Mouse (Mus musculus): Measurements from ENCODE around the gene Mms19. TPM values are rescaled to one million over a fixed set of nuclear protein-coding genes. Genes with fewer than 3 reads are reported as not detected.
A peak's percentile ranks its signal among the peaks of the same experiment; 100 is the strongest.

Mms19 gene
- 29.8 and 45.2 TPM in 2 replicates for total RNA-seq (2017)

GRCm38 (mm10) chr19:41980819-41981594 lies at the start of gene Mms19:
Mms19 (minus strand) TSS chr19:41981157.
- peak; percentile 80 for ATAC-seq (ENCODE audit: extremely low read depth, insufficient number of reproducible peaks, low FRiP score, poor library complexity, severe bottlenecking)

DNA sequence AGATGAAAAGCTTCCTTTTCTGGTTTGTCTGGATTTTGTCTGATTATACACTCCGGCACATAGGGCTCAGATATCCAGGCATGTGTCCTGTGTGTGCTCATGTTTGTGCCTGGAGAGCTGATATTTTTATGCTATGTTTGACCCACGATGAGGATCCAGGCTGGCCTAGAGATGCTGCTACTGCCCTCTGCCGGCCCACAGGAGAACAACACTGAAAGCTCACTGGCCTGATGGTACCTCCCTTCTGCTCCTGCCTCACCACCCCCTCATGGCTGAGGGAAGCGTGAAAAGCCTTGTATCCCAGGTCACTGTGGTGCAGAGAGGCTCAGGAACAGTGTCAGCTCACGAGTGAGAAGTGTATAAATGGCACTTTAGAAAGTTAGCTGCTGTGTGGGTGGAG lies 45.2 kb upstream of the Mms19 start:
- peak; percentile 87 for ATAC-seq (ENCODE audit: extremely low read depth, insufficient number of reproducible peaks, low FRiP score, poor library complexity, severe bottlenecking)

GRCm38 (mm10) chr19:42022542-42022848 lies 41.5 kb upstream of the Mms19 start:
- no peak for ATAC-seq (ENCODE audit: extremely low read depth, insufficient number of reproducible peaks, low FRiP score, poor library complexity, severe bottlenecking)

GRCm38 (mm10) chr19:42021681-42022541 lies 41.0 kb upstream of the Mms19 start:
- no peak for ATAC-seq (ENCODE audit: extremely low read depth, insufficient number of reproducible peaks, low FRiP score, poor library complexity, severe bottlenecking)

DNA sequence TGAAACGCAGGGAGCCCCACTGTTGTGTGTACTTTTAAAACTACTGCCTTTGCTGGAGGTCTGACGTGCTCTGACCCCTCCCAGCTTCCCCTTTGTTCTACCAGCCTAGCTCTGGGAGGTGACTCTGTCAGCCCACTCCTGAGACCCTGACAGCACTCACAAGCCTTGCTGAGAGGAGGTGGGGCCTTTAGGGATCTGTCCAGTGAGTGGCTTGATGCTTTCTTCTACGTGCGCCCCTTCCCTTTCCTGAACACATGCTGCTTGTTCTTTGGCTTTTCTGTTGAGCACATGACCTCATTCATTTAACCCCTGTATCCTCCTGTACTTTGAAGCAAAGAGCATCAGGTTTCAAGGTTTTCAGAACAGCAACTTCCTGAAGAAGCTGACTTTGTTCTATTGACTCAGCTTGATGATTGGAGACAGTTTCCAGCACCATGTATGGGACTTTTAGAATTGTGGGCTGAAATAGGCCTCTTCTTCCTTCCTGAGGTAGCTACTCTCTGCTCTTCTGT lies 38.1 kb upstream of the Mms19 start:
- no peak for ATAC-seq (ENCODE audit: extremely low read depth, insufficient number of reproducible peaks, low FRiP score, poor library complexity, severe bottlenecking)

- peak; percentile 53; the same call in 1 of the 2 replicates for ATAC-seq (ENCODE audit: extremely low read depth, insufficient number of reproducible peaks, low FRiP score, poor library complexity, severe bottlenecking)
Observed at GRCm38 (mm10) chr19:42017399-42018247, 36.7 kb upstream of the Mms19 start.

- ATAC-seq (ENCODE audit: extremely low read depth, insufficient number of reproducible peaks, low FRiP score, poor library complexity, severe bottlenecking): no peak
Observed at GRCm38 (mm10) chr19:42016840-42017239, 35.9 kb upstream of the Mms19 start.

DNA sequence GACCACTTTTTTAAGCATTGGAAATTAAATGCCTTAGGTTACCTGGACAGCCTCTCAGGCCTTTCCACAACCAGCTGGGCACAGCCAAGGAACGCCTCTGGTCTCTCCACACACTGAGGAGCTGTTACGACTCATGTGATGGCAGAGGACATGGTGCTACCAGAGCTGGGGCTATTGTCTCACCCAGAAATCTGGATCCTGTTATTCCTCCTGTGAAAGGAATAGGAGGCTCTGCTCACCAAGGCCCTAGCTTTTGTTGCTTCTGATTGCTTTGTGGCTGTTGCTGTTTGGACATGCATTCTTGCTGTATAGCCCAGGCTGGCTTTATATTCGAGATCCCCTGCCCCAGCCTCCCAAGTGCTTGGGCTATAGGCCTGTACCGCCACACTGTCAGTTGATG lies 35.3 kb upstream of the Mms19 start:
- ATAC-seq (ENCODE audit: extremely low read depth, insufficient number of reproducible peaks, low FRiP score, poor library complexity, severe bottlenecking): no peak

DNA sequence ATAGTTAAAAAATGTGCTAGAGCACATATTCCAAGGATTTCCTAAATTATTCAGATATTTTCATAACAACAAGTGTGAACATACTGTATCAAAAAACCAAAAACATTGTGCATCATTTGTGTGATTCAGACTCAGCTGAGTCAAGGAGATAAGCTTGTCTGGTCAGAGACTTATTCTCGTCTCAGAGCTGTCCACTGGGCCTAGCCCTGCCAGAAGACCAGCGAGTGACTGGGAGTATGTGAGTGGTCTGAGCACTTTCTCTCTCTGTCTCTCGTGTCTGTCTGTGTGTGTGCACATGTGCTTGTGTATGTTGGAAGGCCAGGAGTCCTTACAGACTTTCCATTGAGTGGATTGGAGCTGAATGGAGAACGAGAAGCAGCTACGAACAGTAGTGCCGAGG lies 34.0 kb upstream of the Mms19 start:
- ATAC-seq (ENCODE audit: extremely low read depth, insufficient number of reproducible peaks, low FRiP score, poor library complexity, severe bottlenecking): no peak

GRCm38 (mm10) chr19:42014231-42014825 lies 33.4 kb upstream of the Mms19 start:
- ATAC-seq (ENCODE audit: extremely low read depth, insufficient number of reproducible peaks, low FRiP score, poor library complexity, severe bottlenecking): no peak

GRCm38 (mm10) chr19:42011123-42011522 lies 30.2 kb upstream of the Mms19 start:
- ATAC-seq (ENCODE audit: extremely low read depth, insufficient number of reproducible peaks, low FRiP score, poor library complexity, severe bottlenecking): no peak

GRCm38 (mm10) chr19:42010436-42010835 lies 29.5 kb upstream of the Mms19 start:
- ATAC-seq (ENCODE audit: extremely low read depth, insufficient number of reproducible peaks, low FRiP score, poor library complexity, severe bottlenecking): no peak

GRCm38 (mm10) chr19:42009067-42009466 lies 28.1 kb upstream of the Mms19 start:
- ATAC-seq (ENCODE audit: extremely low read depth, insufficient number of reproducible peaks, low FRiP score, poor library complexity, severe bottlenecking): no peak

DNA sequence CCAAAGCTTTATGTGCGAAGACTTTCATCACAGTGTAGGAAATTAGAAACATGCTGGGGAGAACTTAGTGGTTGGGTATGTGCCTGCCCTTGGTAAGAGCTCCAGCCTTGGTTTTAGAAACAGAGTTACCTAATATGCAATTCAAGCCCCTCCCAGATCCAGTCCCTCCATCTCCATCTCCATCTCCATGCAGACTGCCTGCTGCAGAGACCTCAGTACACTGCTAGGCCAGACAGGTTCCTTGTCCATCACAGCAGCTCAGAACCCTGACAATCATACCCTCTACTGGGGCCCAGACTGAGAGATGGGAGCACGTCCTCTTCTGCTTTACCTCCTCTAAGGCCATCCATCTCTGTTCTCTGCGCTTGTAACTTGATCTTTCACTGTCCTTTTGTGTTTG lies 27.6 kb upstream of the Mms19 start:
- ATAC-seq (ENCODE audit: extremely low read depth, insufficient number of reproducible peaks, low FRiP score, poor library complexity, severe bottlenecking): no peak

DNA sequence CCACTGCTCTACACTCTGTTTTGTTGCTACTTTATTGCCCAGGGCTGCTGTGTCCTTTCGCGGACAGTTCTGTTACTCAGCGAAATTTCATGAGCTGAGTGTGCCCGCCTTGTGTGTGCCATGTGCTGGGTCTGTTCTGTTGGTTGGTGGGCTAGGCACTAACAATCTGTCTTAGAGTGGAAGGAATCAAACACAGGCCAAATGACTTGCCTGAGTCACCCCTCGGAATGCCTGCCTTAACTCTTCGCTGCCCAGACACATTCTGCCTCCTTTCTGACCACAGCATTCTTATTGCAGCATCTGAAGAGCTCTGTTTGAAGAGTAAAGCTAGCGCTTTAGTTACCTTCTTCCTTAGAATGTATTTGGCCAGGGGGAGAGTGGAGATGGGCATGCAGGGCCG lies 25.6 kb upstream of the Mms19 start:
- no peak for ATAC-seq (ENCODE audit: extremely low read depth, insufficient number of reproducible peaks, low FRiP score, poor library complexity, severe bottlenecking)

DNA sequence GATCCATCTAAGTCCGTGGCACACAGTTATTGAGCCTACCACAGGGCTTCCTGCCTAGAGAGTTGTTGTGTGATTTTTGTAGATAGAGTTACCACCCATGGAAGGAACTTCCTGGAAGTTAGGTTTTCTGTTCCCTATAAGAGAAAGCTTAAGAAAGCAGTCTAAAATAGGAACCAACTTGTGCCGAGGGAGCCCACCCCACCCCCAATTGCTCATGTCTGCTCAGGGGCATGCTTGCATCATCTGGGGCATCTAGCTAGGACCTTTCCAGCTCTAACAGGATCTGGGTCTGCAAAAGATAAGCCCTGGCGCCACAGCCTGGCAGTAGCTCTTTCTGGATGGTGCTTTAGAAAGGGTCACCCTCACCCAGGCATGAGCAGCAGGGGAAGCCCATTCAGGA lies 24.7 kb upstream of the Mms19 start:
- ATAC-seq (ENCODE audit: extremely low read depth, insufficient number of reproducible peaks, low FRiP score, poor library complexity, severe bottlenecking): peak; percentile 32

DNA sequence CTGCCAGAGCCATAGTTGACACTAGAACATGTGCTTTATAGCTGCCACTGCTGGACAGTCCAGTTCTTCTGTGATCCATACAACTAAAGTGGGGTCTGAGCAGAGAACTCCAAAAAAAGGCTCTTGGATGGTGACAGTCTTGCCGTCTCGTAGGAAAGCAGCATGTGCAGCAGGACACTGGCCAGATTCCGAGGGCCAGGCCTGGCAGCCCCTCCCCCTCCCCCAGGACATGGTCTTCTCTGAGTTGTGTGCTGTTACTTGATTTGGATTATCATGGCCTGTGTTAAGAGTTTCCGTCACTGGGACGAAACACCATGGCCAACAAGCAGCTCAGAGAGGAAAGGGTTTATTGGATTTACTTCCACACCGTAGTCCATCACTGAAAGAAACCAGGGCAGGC lies 23.3 kb upstream of the Mms19 start:
- ATAC-seq (ENCODE audit: extremely low read depth, insufficient number of reproducible peaks, low FRiP score, poor library complexity, severe bottlenecking): no peak

- peak; percentile 46 for ATAC-seq (ENCODE audit: extremely low read depth, insufficient number of reproducible peaks, low FRiP score, poor library complexity, severe bottlenecking)
Observed at GRCm38 (mm10) chr19:42001253-42001980, 20.5 kb upstream of the Mms19 start.

Data from neutrophil, adult 5-6 weeks (primary cell).